Mouse (Mus musculus): ENCODE data around the gene Bckdha.

DNA sequence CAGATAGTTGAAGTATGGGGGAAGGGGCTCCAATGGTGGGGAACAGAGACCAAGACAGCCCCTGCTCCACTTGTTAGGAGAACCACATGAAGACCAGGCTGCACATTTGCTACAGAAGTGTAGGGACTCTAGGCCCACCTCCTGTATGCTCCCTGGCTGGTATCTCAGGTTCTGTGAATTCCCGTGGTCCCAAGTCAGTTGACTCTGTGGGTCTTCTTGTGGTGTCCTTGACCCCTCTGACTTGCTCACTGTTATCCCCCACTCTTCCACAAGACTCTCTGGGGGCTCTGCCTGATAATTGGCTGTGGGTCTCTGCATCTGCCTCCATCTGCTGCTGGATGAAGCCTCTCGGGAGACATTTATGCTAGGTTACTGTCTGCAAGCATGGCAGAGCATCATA, 67.6 kb downstream of the Bckdha start:
- TF ChIP-seq CTCF (IDR thresholded peaks at IDR 0.05 in 2 of 3, conservative IDR thresholded peaks at IDR 0.05 in 1 of 3; ENCODE audit: control insufficient read depth in 1 of 3, insufficient read depth in 1 of 3, low read depth in 2 of 3, low read length in 3 of 3, poor library complexity in 1 of 3, severe bottlenecking in 1 of 3) (no peak), MAZ (IDR thresholded peaks at IDR 0.05; ENCODE audit: low read depth, low read length) (no peak), KAT2A (conservative IDR thresholded peaks at IDR 0.05; ENCODE audit: low read depth, low read length) (no peak), MAFK (IDR thresholded peaks at IDR 0.05; ENCODE audit: borderline replicate concordance, low read depth, low read length) (no peak), NELFE (IDR thresholded peaks at IDR 0.05; ENCODE audit: low read depth, low read length) (no peak), GABPA (IDR thresholded peaks at IDR 0.05; ENCODE audit: low read depth, low read length) (no peak)

Data from MEL (cell line).